Mouse (Mus musculus) E14TG2a.4 (cell line): ENCODE measurements at regions not wholly inside any gene's neighbourhood (a gene's known extent, or its start where the extent isn't known, plus 50 kb on each side); places are given as distances from the start of the nearest gene placed in this dataset.

Source experiments
- CTCF ChIP-seq: conservative IDR thresholded peaks from 2 replicates; pipeline ENCODE4 v1.5.1; 2014; ENCODE audit warnings: low read length
- NANOG ChIP-seq: IDR thresholded peaks from 2 replicates; pipeline ENCODE4 v1.6.1; 2014; ENCODE audit warnings: borderline replicate concordance, low read length, mixed read lengths

GRCm38 (mm10) chr2:147627096-147627495 is 265.4 kb downstream of the Pax1 start:
- TF ChIP-seq CTCF (no peak), NANOG (no peak)
